Mouse (Mus musculus): Measurements from ENCODE around the gene Kbtbd6. TPM values are rescaled to one million over a fixed set of nuclear protein-coding genes. Genes with fewer than 3 reads are reported as not detected.
"Not testable (repeated sequence)": the region's sequence is repeated elsewhere in the genome, so short reads cannot be mapped to it uniquely, and the experiment has no call there.

The Kbtbd6 gene
- 1.5 TPM in 2 replicates for polyA plus RNA-seq (2015; fragmentation: Nextera tagmentation; extraction: Ambion mirVana)

DNA sequence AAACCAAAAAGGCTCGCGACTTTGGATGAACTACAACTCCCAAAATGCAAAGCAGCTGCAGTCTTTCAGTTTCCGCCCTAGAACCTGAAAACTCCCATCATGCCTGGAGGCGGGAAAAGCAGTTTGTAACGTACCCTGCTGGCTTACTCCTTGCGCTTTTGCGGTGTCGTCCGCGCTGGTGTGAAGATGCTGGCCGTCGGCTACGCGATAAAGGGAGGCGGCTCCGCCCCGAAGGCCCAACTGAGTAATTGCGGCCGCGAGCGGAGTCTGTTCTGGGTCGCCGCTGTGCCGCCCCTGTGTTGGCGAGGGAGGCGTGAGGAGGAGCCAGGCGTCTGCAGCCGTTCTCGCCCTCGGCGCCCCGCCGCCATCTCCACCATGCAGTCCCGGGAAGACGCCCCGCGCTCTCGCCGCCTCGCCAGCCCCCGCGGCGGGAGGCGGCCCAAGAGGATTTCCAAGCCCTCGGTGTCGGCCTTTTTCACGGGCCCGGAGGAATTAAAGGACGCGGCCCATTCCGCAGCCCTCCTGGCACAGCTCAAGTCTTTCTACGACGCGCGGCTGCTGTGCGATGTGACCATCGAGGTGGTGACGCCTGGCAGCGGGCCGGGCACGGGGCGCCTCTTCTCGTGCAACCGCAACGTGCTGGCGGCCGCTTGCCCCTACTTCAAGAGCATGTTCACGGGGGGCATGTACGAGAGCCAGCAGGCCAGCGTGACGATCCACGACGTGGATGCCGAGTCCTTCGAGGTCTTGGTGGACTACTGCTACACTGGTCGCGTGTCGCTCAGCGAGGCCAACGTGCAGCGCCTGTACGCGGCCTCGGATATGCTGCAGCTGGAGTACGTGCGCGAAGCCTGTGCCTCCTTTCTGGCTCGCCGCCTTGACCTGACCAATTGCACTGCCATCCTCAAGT, at the start of gene Kbtbd6:
Gene Kbtbd6 (plus strand): TSS at position 155 of the 910 bp plus-strand sequence.
- H3K27me3 ChIP-seq (ENCODE audit: control insufficient read depth, insufficient read depth, low read depth, low read length); H3K9me3 ChIP-seq (replicated peaks; ENCODE audit: control insufficient read depth, low read length, poor library complexity, severe bottlenecking); H3K4me1 ChIP-seq (ENCODE audit: control insufficient read depth, insufficient read depth, low read length); H3K27ac ChIP-seq (ENCODE audit: low read length); H3K36me3 ChIP-seq (ENCODE audit: control insufficient read depth, insufficient read depth, low read length): not testable (repeated sequence)
- ATAC-seq = peak; percentile 89
- H3K4me3 ChIP-seq (ENCODE audit: low read depth, low read length) = peak within 1 kb of the TSS; percentile 53
- H3K9ac ChIP-seq (ENCODE audit: low read depth, low read length) = peak within 1 kb of the TSS; percentile 63; the same call in 1 of the 2 replicates
- 13% methylated on average over 37 of the region's 89 CpGs for WGBS
- H3K4me2 ChIP-seq (ENCODE audit: low read length) = peak within 1 kb of the TSS; percentile 75

- ATAC-seq = no peak
- 86% methylated on average over 2 of the region's 2 CpGs for WGBS
- H3K4me1 ChIP-seq (ENCODE audit: control insufficient read depth, insufficient read depth, low read length) = no peaks in the 10 kb centered on the region
- H3K36me3 ChIP-seq (ENCODE audit: control insufficient read depth, insufficient read depth, low read length) = 0 out of 2 replicates have a peak, but pooled peaks cover 7% of the 10 kb centered on the region
- no peaks in the 10 kb centered on the region for H3K27me3 ChIP-seq (ENCODE audit: control insufficient read depth, insufficient read depth, low read depth, low read length)
- H3K4me2 ChIP-seq (ENCODE audit: low read length) = no peak overlapping the region
- no peak overlapping the region for H3K27ac ChIP-seq (ENCODE audit: low read length)
- H3K4me3 ChIP-seq (ENCODE audit: low read depth, low read length) = no peak overlapping the region
- H3K9ac ChIP-seq (ENCODE audit: low read depth, low read length) = no peak overlapping the region
- no peaks in the 10 kb centered on the region for H3K9me3 ChIP-seq (replicated peaks; ENCODE audit: control insufficient read depth, low read length, poor library complexity, severe bottlenecking)
Observed at GRCm38 (mm10) chr14:79407641-79408040, 44.0 kb upstream of the Kbtbd6 start.

- Histone ChIP-seq H3K36me3 (ENCODE audit: control insufficient read depth, insufficient read depth, low read length) (0 out of 2 replicates have a peak, but pooled peaks cover 7% of the 10 kb centered on the region), H3K27me3 (ENCODE audit: control insufficient read depth, insufficient read depth, low read depth, low read length) (no peaks in the 10 kb centered on the region), H3K9ac (ENCODE audit: low read depth, low read length) (no peak overlapping the region), H3K9me3 (replicated peaks; ENCODE audit: control insufficient read depth, low read length, poor library complexity, severe bottlenecking) (no peaks in the 10 kb centered on the region), H3K4me3 (ENCODE audit: low read depth, low read length) (no peak overlapping the region), H3K27ac (ENCODE audit: low read length) (no peak overlapping the region), H3K4me1 (ENCODE audit: control insufficient read depth, insufficient read depth, low read length) (no peaks in the 10 kb centered on the region), H3K4me2 (ENCODE audit: low read length) (no peak overlapping the region)
- no peak for ATAC-seq
- 94% methylated on average over 6 of the region's 6 CpGs for WGBS
Observed at GRCm38 (mm10) chr14:79409278-79409830, 42.3 kb upstream of the Kbtbd6 start.

DNA sequence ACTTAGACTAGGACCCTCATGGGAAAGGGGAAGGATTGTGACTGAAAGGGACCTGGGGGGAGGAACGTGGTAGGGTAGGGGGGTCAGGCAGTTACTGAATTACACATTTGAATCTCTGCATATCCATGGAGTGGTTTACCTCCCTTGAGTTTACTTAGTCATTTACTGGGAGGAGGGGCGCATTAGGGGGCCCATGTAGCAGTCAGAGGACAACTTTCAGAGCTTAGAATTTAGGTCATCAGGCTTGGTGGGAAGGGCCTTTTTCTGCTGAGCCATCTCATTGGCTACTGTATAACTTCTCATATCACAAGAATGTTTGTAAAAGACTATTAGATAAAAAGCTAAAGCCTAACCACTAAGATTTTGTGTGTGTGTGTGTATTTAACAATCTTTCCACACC, 41.0 kb upstream of the Kbtbd6 start:
- no peak for ATAC-seq
- no peak overlapping the region for H3K4me2 ChIP-seq (ENCODE audit: low read length)
- H3K9me3 ChIP-seq (replicated peaks; ENCODE audit: control insufficient read depth, low read length, poor library complexity, severe bottlenecking) = no peaks in the 10 kb centered on the region
- 83% methylated on average over 2 of the region's 2 CpGs for WGBS
- no peak overlapping the region for H3K9ac ChIP-seq (ENCODE audit: low read depth, low read length)
- no peak overlapping the region for H3K4me3 ChIP-seq (ENCODE audit: low read depth, low read length)
- 0 out of 2 replicates have a peak, but pooled peaks cover 7% of the 10 kb centered on the region for H3K36me3 ChIP-seq (ENCODE audit: control insufficient read depth, insufficient read depth, low read length)
- H3K27me3 ChIP-seq (ENCODE audit: control insufficient read depth, insufficient read depth, low read depth, low read length) = no peaks in the 10 kb centered on the region
- H3K27ac ChIP-seq (ENCODE audit: low read length) = no peak overlapping the region
- no peaks in the 10 kb centered on the region for H3K4me1 ChIP-seq (ENCODE audit: control insufficient read depth, insufficient read depth, low read length)

- H3K9ac ChIP-seq (ENCODE audit: low read depth, low read length) = no peak overlapping the region
- H3K4me1 ChIP-seq (ENCODE audit: control insufficient read depth, insufficient read depth, low read length) = no peaks in the 10 kb centered on the region
- no peaks in the 10 kb centered on the region for H3K9me3 ChIP-seq (replicated peaks; ENCODE audit: control insufficient read depth, low read length, poor library complexity, severe bottlenecking)
- WGBS = 79% methylated on average over 6 of the region's 6 CpGs
- no peak overlapping the region for H3K4me2 ChIP-seq (ENCODE audit: low read length)
- H3K27me3 ChIP-seq (ENCODE audit: control insufficient read depth, insufficient read depth, low read depth, low read length) = no peaks in the 10 kb centered on the region
- H3K36me3 ChIP-seq (ENCODE audit: control insufficient read depth, insufficient read depth, low read length) = 0 out of 2 replicates have a peak, but pooled peaks cover 3% of the 10 kb centered on the region
- no peak overlapping the region for H3K27ac ChIP-seq (ENCODE audit: low read length)
- ATAC-seq = no peak
- no peak overlapping the region for H3K4me3 ChIP-seq (ENCODE audit: low read depth, low read length)
Observed at GRCm38 (mm10) chr14:79413121-79413520, 38.5 kb upstream of the Kbtbd6 start.

DNA sequence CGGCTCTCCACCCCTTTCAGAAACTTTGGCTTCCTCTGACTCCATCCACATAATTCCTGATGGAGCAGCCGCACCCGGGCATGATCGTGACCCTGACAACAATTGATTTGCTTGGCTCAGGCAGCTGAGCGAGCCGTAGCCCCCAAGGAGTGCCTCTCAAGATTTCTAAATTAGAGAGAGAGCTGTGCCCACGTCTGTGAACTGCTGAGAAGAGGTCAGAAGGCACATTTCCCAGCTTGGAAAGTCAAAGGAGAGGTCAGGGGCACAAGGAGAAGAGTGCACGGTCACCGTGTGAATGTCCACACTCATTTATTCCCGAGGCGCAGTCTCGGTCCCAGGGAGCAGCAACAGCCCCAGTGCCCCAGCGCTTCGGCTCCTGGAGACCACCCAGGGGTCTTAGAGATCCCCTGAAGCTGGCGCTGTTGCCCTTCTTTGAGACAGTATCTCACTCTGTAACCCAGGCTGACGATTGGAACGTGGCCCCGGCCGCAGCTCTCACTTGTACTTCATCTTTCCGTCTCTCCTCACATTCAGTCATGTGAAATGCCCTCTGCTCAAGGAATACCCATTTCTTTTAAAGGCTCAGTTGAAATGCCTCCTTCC, 31.5 kb upstream of the Kbtbd6 start:
- Histone ChIP-seq H3K9me3 (replicated peaks; ENCODE audit: control insufficient read depth, low read length, poor library complexity, severe bottlenecking) (no peaks in the 10 kb centered on the region), H3K27me3 (ENCODE audit: control insufficient read depth, insufficient read depth, low read depth, low read length) (no peaks in the 10 kb centered on the region), H3K4me2 (ENCODE audit: low read length) (no peak overlapping the region), H3K4me3 (ENCODE audit: low read depth, low read length) (no peak overlapping the region), H3K9ac (ENCODE audit: low read depth, low read length) (no peak overlapping the region), H3K4me1 (ENCODE audit: control insufficient read depth, insufficient read depth, low read length) (no peaks in the 10 kb centered on the region), H3K27ac (ENCODE audit: low read length) (no peak overlapping the region), H3K36me3 (ENCODE audit: control insufficient read depth, insufficient read depth, low read length) (peaks cover 5% of the 10 kb centered on the region; the same call in 1 of the 2 replicates)
- ATAC-seq = no peak
- 43% methylated on average over 20 of the region's 20 CpGs for WGBS

GRCm38 (mm10) chr14:79425979-79426729, 25.5 kb upstream of the Kbtbd6 start, which contains the start of gene Kbtbd7:
TSS of gene Kbtbd7 (plus strand) at chr14:79426511.
- Histone ChIP-seq H3K9me3 (replicated peaks; ENCODE audit: control insufficient read depth, low read length, poor library complexity, severe bottlenecking) (no peaks in the 10 kb centered on the region; the same call in 1 of the 2 replicates), H3K4me2 (ENCODE audit: low read length) (peak within 1 kb of the TSS; percentile 51), H3K4me1 (ENCODE audit: control insufficient read depth, insufficient read depth, low read length) (peaks cover 2% of the 10 kb centered on the region; the same call in 1 of the 2 replicates), H3K9ac (ENCODE audit: low read depth, low read length) (peak within 1 kb of the TSS; percentile 76), H3K27me3 (ENCODE audit: control insufficient read depth, insufficient read depth, low read depth, low read length) (no peaks in the 10 kb centered on the region), H3K36me3 (ENCODE audit: control insufficient read depth, insufficient read depth, low read length) (peaks cover 11% of the 10 kb centered on the region), H3K4me3 (ENCODE audit: low read depth, low read length) (peak within 1 kb of the TSS; percentile 62), H3K27ac (ENCODE audit: low read length) (peak within 1 kb of the TSS; percentile 88)
- 0% methylated on average over 40 of the region's 44 CpGs for WGBS
- ATAC-seq = peak; percentile 99

GRCm38 (mm10) chr14:79426730-79427365, 24.8 kb upstream of the Kbtbd6 start:
- Histone ChIP-seq H3K4me3 (ENCODE audit: low read depth, low read length) (peak overlapping the region; percentile 62), H3K9ac (ENCODE audit: low read depth, low read length) (peak overlapping the region; percentile 76), H3K36me3 (ENCODE audit: control insufficient read depth, insufficient read depth, low read length) (peaks cover 11% of the 10 kb centered on the region), H3K4me2 (ENCODE audit: low read length) (peak overlapping the region; percentile 51), H3K27ac (ENCODE audit: low read length) (peak overlapping the region; percentile 88)
- not testable (repeated sequence) for H3K9me3 ChIP-seq (replicated peaks; ENCODE audit: control insufficient read depth, low read length, poor library complexity, severe bottlenecking); H3K4me1 ChIP-seq (ENCODE audit: control insufficient read depth, insufficient read depth, low read length); H3K27me3 ChIP-seq (ENCODE audit: control insufficient read depth, insufficient read depth, low read depth, low read length)
- ATAC-seq = peak; percentile 74
- WGBS = 53% methylated on average over 6 of the region's 59 CpGs
